Mouse (Mus musculus) mouse embryonic stem cell (cell line): ENCODE data around the gene Rundc3a.

Source experiments
- in situ Hi-C, 2 experiments: fragments of 300-500 bp; cut with MboI; formaldehyde crosslinking; loops; 1 replicate in 1 of 2; 3 replicates in 1 of 2; pipeline ENCODE4 v1.14.3; 2019 to 2020; ENCODE audit warnings: low sequenced_read_pairs in 2 of 2, low pct_unique_long_range_greater_than_20kb in 1 of 2, mixed read lengths in 1 of 2; ENCODE audit not compliant: unreplicated experiment in 1 of 2

Rundc3a gene

DNA sequence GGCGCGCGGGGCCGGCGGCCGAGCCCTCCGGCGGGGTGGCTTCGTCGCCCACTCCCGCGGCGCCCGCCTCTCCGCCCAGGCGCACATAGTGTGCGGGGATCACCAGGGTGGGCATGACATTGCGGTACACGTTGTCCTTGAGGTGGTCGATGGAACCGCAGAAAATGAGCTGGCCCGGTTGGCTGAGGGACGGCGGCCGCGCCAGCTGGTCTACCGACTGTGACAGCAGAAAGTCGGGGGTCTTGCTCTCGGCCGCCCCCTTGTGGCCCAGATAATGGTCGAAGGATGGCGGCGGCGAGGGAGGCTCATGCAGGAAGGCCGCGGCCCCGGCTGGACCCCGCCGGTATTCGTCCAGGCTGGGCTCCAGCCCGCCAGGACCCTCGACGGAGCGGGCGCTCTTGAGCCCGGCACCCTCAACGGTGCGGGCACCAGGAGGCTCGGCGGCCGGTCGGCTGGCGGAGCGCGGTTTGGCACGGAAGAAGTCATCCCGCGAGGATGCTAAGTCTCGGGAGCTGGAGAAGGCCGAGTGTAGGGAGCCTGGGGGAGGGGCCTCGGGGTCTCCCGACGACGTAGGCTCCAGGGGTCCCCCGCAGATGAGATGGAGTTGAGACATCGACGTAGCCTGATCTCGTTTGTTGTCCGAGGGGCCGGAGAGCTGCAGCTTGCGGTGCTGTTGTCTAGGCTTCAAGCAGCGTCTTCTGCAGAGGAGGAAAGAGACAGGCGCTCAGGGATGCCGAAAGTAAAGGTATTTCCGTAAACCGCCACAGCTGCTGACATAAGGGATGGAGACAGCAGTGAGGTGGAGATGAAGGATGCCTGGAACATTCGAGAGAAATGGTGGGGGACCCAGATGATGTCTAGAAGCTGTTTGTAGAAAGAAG, 45.2 kb downstream of the Rundc3a start:
- in situ Hi-C loops, result loop anchor here in 1 of 2 experiments (10.0 kb wide), 1 partner anchor 144 kb away; the partner anchor contains the start of gene Atxn7l3

DNA sequence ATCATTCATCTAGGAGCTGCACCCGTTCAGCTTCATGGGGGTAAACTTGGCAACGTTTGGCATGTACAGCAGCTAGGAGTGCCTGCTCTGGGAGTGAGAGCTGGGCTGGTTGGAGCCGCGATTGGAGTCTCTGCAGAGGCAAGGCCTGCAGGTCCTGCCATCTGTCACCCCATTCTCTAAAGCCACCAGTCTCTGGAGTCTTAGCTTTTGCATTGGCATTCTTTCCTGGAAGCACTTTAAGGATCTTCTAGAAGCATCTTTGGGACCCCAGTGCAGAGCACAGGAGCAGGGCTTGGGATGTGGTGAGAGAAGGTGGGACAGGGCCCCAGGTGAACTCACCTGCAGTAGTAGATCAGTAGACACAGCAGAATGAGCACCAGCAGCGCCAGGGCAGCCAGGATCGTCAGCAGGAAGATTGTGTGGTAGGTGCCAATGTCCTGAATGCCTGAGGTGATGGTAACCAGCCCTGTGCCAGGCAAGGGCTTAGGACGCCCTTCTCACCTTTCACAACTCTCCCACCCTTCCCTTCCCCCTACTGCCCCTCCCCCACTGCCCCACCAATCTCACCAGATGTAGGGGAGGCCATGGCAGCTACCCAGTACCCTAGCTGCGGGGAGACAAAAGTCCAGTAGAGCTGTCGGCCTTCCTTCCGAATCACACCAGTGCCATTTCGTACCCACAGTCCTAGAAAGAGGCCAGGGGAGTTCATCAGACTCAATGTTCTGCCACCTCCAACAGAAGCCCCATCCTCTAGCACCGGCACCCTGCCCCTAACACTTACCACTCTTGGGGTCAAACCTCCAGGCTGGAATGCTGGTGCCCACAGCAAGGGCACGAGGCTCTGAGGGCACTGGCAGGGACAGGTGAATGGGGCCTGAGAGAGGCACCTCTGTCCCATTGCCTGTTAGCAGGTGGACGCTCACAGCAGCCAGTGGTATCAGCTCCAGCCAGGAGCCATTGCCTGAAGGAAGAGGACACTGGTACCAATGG, 46.2 kb downstream of the Rundc3a start:
- in situ Hi-C loops, result loop anchor here in 1 of 2 experiments (10.0 kb wide), 1 partner anchor 145 kb away; the partner anchor contains the start of gene Atxn7l3

DNA sequence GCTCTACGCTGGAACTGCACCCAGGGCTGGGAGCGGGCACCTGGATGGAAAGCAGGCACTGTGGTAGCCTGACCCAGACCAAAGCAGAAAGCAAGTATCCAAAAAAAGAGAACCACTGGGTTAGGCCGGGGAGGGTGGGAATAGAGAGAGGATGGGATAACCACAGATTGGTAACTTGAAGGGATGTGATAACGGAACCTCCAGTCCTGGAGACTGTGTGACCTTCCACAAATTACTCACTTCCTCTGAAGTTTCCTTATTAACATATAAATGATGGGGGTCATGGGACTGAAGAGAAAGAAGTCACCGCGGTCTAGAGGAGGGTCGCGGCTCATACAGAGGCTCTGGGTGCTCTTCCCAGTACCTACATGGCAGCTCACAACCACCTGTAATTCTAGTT, 47.1 kb downstream of the Rundc3a start:
- in situ Hi-C loops, result no loop called here

DNA sequence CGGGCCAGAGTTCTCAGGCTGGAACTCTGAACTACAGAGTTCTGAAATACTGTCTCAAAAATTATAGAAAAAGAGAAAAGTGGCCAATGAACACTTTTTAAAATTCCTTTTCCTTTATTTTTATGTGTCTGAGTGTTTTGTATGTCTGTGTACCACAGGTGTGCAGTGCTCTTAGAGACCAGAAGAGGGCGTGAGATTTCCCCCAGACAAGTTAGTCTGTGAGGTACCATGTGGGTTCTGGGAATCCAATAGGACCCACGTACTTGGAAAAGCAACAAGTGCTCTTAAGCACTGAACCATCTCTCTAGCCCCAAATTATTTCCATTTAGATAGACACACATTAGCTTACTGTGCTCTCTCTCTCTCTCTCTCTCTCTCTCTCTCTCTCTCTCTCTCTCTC, 48.2 kb downstream of the Rundc3a start:
- in situ Hi-C loops, result no loop called here

DNA sequence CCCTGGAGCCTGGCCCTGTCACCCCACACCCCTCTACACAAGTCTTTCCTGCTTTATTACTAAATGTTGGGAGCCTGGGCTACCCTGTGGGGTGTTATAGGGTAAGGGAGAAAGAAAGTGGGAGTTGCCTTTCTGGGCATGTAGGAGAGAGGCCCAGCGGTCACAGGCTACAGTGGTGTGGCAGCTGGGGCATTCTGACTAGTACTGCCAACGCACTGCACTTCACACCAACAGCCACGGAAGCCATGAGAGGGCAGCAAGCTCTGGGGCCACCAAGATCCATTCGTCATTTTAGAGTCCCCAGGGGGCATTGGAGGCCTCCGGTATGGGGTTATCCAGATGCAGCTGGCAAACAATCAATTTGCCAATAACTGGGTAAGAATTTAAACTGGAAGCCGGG, 48.9 kb downstream of the Rundc3a start:
- in situ Hi-C loops, result no loop called here

DNA sequence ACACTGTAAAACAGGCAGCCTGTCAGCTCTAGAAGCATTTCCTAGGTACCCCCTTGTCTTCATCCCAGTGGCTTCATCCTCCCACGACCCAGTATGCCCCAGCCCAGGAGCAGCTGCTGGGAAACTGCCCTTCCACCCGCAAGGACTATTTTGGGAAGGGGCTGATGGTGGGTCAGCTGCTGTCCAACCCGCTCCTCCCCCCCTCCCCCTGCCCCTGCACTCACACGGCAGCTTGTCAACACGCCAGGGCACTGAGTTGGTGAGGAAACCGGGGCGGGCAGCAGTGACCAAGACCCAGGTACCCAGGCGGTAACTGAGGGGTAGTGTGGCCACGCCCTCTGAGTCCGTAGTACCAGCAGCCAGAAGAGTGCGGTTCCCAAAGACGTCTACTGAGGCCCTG, 50.5 kb downstream of the Rundc3a start:
- in situ Hi-C loops, result no loop called here

DNA sequence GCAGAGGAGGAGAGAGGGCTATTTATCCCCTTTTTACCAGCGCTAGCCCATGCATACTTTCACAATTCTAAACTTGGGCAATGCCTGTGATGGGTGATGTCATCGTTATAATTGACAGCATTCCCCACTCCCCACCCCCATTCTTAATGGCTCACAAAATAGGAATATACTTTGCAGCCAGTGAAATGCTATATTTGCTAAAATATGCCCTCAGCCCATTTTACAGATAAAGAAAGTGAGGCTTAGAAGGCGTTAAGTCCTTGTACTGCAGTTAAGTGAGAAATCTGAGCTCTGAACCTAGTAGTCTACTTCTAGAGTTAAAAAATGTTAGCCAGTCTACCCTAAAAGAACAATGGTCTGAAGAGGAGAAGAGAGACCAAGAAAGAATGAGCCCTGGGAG, 51.1 kb downstream of the Rundc3a start:
- in situ Hi-C loops, result no loop called here

DNA sequence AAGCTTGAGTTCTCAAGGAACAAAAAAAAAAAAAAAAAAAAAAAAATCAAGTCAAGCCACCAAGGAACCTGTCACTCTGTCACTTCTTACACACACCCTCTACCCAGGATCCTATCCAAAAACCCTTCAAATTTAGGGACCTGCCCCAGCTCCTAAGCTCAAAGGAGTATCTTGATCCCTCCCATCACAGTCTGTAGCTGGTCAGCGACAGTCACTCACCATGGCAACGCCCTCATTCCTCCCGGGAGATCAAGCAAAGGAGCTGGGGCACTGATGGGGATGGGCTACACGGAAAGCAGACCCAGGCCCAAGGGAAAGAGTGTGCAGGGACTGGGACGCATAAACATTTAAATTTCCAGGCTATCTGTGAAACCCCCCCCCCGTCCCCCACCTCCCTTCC, 51.6 kb downstream of the Rundc3a start:
- in situ Hi-C loops, result no loop called here

DNA sequence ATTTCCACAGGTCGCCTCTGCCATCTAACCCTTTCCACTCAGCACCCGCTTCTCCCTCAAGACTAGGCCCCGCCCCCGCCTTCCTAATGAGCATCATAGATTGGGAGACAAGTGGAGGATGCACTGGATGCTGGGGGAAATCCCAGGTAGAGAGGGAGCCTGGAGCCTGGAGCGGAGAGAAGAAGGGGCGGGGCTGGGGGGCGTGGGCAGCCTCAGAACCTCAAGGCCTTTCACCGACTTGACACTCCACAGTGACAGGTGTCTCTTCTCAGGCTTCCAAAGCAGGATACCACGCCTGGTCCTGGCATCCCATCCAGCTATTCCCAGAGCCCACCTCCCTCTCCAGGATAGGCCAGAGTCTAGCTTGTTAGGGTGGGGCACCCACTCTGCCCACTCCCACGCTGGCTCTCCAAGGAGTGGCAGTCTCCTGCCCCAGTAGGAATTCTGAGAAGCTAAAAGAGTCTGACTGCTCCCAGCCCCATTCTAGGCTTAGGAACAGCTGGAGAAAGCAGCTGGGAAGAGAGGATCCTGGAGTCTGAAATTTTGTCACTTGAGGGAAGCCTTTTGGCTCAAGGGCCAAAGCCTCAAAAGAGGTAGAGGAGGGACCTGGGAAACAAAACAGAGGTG, 52.2 kb downstream of the Rundc3a start:
- in situ Hi-C loops, result no loop called here

DNA sequence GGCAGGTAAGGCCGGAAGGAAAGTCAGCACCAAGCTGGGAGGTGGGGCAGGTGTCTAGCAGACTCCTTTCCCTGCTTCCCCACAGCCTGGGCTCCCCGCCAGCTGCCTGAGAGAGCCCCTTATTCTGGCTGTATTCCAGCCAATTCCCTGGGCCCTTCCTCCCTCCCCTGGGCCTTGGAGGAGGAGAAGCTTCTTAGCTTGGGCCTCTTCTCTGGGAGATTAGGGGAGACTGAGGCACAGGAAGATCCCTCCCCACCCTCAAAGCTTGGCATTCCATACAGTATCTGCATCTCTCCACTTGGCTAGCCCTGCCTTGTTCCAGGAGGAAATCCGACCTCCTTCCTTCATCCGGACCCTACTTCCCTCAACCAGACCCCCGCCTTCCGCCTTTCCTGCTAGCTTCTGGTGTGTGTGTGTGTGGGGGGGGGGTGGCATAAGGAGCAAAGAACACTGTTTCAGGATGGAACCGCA, 52.7 kb downstream of the Rundc3a start:
- in situ Hi-C loops, result no loop called here

DNA sequence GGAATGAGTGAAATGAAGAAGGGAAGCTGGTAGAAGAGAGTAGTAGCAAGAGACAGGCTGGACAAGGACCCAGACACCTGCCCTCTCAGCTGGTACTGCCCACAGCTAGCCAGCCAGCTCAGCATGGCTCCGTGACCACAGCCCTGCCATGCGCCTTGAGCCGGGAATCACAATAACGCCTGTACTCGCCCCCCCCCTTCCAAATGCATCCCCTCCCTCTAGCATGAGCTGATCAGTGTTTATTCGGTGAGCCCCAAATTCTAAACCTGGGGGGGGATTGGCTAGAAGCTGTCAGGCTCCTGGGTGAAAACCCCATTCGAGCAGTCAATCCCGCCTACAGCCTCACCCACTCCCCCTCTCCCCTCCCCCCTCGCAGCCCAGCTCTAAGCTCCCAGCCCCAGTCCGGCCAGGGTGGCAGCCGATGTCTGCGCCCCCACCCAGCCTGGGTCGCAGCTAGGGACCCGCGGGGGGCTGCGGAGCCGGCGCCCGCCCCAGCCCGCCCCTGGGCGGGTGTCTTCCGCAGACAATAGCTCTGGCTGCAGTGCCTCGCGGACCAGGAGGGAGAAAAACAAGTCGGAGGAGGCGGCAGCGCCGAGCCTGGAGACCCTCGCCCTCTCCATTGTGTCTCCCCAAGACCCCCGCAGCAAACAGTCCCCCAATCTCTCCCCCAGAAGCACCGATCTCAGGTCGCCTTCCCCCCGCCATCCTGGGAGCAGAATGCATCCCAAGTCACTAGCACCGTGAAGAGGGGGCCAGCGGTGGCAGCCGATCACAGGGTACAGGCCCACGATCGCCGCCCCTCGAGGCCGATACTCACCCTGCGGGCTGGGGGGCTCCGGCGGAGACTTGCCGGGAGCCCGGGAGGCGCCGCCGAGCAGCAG, 53.6 kb downstream of the Rundc3a start:
- in situ Hi-C loops, result no loop called here

DNA sequence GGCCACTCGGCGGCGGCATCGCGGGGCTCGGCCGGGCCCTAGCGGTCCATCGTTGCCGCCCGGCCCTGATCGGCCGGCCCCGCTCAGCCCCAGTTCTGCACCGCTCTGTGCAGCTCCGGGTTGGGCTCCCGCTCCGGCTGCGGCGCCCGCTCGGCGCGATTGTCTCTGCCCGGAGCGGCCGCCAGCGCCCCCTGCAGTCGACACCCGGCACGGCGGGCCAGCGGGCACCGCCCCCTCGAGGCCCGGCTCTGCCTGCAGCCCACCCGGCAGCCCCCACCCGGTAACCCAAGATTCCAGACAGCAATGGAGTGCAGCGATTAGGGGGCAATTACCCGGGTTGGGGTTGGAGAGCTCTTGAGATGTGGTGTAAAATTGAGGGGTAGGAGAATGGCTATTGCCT, 54.3 kb downstream of the Rundc3a start, which contains the start of gene Fam171a2:
Gene Fam171a2, minus strand, starts transcription at position 186 of the 400 bp plus-strand sequence.
- in situ Hi-C loops, result no loop called here

DNA sequence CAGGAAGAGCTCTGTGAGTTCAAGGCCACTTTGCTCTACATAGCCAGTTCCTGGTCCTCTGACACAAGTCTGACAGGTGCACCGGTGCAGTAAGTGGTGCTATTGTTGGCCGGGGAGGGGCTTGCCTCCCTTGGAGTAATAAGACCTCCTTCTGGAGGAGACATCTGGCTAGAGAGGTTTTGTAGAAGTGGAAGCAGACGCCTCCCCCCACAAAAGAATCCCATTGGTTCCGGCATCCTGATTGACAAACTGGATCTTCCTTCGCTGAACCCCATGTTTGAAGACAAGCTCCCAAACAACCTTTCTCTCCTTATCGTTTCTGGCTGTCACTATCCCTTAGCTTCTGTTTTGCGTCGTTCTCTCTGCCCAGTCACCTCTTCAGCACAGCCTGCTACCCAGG, 55.1 kb downstream of the Rundc3a start:
- in situ Hi-C loops, result no loop called here

DNA sequence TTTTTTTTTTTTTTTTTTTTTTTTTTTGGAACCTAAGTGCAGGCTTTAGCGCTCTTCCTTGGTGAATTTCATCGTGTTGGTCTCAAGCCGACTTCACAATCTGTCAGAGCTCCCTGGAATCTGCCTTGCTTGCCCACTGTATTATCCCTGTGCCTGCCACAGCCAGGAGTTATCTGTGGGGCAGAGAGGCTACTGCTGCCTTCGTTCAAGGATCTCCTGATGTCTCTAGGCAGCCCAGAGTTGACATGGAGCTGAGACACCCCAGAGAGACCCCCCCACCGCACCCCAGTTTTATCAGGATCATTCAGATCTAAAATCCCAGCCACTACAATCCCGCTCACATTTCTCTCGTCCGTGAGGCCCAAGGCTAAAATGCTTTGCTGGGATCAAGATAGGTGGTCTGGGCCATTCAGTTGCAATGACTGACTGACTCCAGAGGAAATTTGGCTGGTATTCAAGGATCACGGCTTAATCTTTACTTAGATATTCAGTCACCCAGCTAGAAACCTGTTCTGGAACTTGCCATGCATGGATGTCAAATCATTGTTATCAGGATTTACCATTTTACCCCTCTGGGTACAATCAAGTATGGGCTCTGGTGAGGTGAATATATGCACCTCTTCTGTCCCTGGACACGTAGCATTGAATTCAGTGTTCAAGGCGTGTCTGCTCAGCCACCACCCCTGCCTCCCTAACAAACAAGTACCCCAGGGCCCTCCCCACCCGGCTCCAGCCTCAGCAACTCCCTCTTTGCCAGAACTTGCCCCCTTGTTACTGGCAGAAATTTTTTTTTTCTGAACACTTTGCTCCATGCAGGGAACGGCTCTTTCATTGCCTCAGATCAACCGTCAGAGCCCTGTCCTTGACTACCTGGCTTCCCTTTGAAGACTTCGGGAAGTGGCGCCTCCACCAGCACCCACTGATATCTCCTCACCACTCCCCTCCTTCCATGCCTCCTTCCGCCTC, 56.1 kb downstream of the Rundc3a start:
- in situ Hi-C loops, result no loop called here
